Mouse (Mus musculus): ENCODE measurements around the gene Plcd1.

DNA sequence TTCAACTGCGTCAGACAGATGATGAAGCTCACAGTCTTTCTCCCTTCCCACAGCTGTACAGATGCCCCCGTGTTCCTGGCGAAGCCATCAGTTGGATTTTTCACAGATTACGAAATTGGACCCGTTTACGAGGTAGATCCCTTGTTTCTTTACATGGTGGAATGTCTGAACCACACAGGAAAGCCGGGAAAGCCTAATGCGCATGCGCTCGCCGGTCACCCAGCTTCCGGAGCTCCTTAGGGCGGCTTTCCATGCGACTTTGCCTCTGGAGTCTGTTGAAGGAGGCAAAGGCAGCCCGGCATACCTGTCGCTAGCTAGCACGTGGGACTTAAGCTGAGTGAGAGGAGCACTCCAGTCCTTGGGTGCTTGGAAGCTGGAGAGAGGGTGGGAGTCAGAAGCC, 21.6 kb upstream of the Plcd1 start:
- TF ChIP-seq CTCF (IDR thresholded peaks at IDR 0.05; ENCODE audit: control insufficient read depth, insufficient read depth, low read length) = no peak
- no peak for TF ChIP-seq POLR2A (IDR thresholded peaks at IDR 0.05; ENCODE audit: borderline replicate concordance, control insufficient read depth, low read depth, low read length)
